Mouse (Mus musculus) cortical plate, adult 2 months (tissue): ENCODE data around the gene Trim71. TPM values are rescaled to one million over a fixed set of nuclear protein-coding genes. Genes with fewer than 3 reads are reported as not detected.

Experiments
- H3K27ac ChIP-seq: fragments of 200-500 bp; 2 replicates; pipeline ENCODE4 v1.5.1; 2012; ENCODE audit warnings: low read length, control low read depth, inconsistent platforms; ENCODE audit not compliant: insufficient read depth
- H3K4me1 ChIP-seq: fragments of 200-500 bp; 2 replicates; pipeline ENCODE4 v1.6.1; 2011; ENCODE audit warnings: low read length; ENCODE audit not compliant: control insufficient read depth, insufficient read depth
- H3K4me3 ChIP-seq: fragments of 200-500 bp; 2 replicates; pipeline ENCODE4 v1.5.1; 2011; ENCODE audit warnings: mild to moderate bottlenecking, low read length, control low read depth; ENCODE audit not compliant: insufficient read depth
- CTCF ChIP-seq: fragments of 200-500 bp; IDR thresholded peaks from 2 replicates; pipeline ENCODE4 v1.5.1; 2011; ENCODE audit warnings: mild to moderate bottlenecking, control low read depth, low read length; ENCODE audit not compliant: insufficient read depth; ENCODE audit errors: extremely low read depth
- POLR2A ChIP-seq: fragments of 200-500 bp; IDR thresholded peaks from 2 replicates; pipeline ENCODE4 v1.6.1; 2011; ENCODE audit warnings: mild to moderate bottlenecking, low read length, control low read depth; ENCODE audit not compliant: insufficient read depth; ENCODE audit errors: extremely low read depth
- polyA plus RNA-seq: library from polyadenylated mRNA; depleted of rRNA; stranded (reverse); fragments of >200 nt; gene quantifications from 2 replicates; pipeline ENCODE4 v1.2.3, GENCODE M21; 2012; rRNA removed

The Trim71 gene
- polyA plus RNA-seq: 0.25 and 0.27 TPM in 2 replicates

GRCm38 (mm10) chr9:114563761-114564606 lies at the start of gene Trim71:
TSS of gene Trim71 (minus strand) at chr9:114564369.
- peak within 1 kb of the TSS; percentile 35 for H3K4me3 ChIP-seq
- TF ChIP-seq CTCF (no peak), POLR2A (no peak)
- no peak within 1 kb of the TSS for H3K27ac ChIP-seq
- no peaks in the 10 kb centered on the region for H3K4me1 ChIP-seq

GRCm38 (mm10) chr9:114613026-114613425 lies 48.9 kb upstream of the Trim71 start:
- H3K4me3 ChIP-seq: no peak overlapping the region
- H3K4me1 ChIP-seq: no peaks in the 10 kb centered on the region
- TF ChIP-seq CTCF: no peak
- TF ChIP-seq POLR2A: no peak
- H3K27ac ChIP-seq: no peak overlapping the region

GRCm38 (mm10) chr9:114612566-114612965 lies 48.4 kb upstream of the Trim71 start:
- Histone ChIP-seq H3K4me1 (no peaks in the 10 kb centered on the region), H3K4me3 (no peak overlapping the region), H3K27ac (no peak overlapping the region)
- TF ChIP-seq CTCF (no peak), POLR2A (no peak)

GRCm38 (mm10) chr9:114610266-114610665 lies 46.1 kb upstream of the Trim71 start:
- Histone ChIP-seq H3K4me3 (no peak overlapping the region), H3K27ac (no peak overlapping the region), H3K4me1 (no peaks in the 10 kb centered on the region)
- TF ChIP-seq CTCF: no peak
- no peak for TF ChIP-seq POLR2A

GRCm38 (mm10) chr9:114603876-114604540 lies 39.8 kb upstream of the Trim71 start:
- TF ChIP-seq POLR2A: no peak
- no peak for TF ChIP-seq CTCF
- H3K4me1 ChIP-seq: no peaks in the 10 kb centered on the region
- H3K4me3 ChIP-seq: no peak overlapping the region
- H3K27ac ChIP-seq: no peak overlapping the region

GRCm38 (mm10) chr9:114601096-114601495 lies 36.9 kb upstream of the Trim71 start:
- H3K27ac ChIP-seq: no peak overlapping the region
- no peak for TF ChIP-seq CTCF
- no peak for TF ChIP-seq POLR2A
- H3K4me3 ChIP-seq: no peak overlapping the region

GRCm38 (mm10) chr9:114585017-114585345 lies 20.8 kb upstream of the Trim71 start:
- no peak overlapping the region for H3K4me3 ChIP-seq
- no peak overlapping the region for H3K27ac ChIP-seq
- H3K4me1 ChIP-seq: no peaks in the 10 kb centered on the region
- TF ChIP-seq CTCF (no peak), POLR2A (no peak)

More at GRCm38 (mm10) chr9:114601096-114601495, 36.9 kb upstream of the Trim71 start:
- H3K4me1 ChIP-seq: no peaks in the 10 kb centered on the region

- Histone ChIP-seq H3K27ac (no peak overlapping the region), H3K4me1 (no peaks in the 10 kb centered on the region), H3K4me3 (no peak overlapping the region)
- no peak for TF ChIP-seq CTCF
- no peak for TF ChIP-seq POLR2A
Measured at GRCm38 (mm10) chr9:114584183-114585016, 20.2 kb upstream of the Trim71 start.

- Histone ChIP-seq H3K4me1 (no peaks in the 10 kb centered on the region), H3K4me3 (no peak overlapping the region), H3K27ac (no peak overlapping the region)
- TF ChIP-seq POLR2A (no peak), CTCF (peak; percentile 63)
Measured at GRCm38 (mm10) chr9:114583812-114584182, 19.6 kb upstream of the Trim71 start.
